Mouse (Mus musculus): Measurements from ENCODE around the gene Use1. TPM values are rescaled to one million over a fixed set of nuclear protein-coding genes. Genes with fewer than 3 reads are reported as not detected.

Gene Use1
- total RNA-seq, 1 experiment from 2014 or later, result 199 TPM

- no peak for DNase-seq
These were observed 35.9 kb downstream of the Use1 start for GRCm38 (mm10) chr8:71402446-71402964.

- DNase-seq, result no peak
These were observed 36.6 kb downstream of the Use1 start for GRCm38 (mm10) chr8:71403107-71403885.

GRCm38 (mm10) chr8:71404011-71404410 lies 37.4 kb downstream of the Use1 start:
- DNase-seq, result no peak

- DNase-seq, result no peak
These were observed 38.3 kb downstream of the Use1 start for GRCm38 (mm10) chr8:71404951-71405351.

- DNase-seq, result peak; percentile 97
These were observed 38.9 kb downstream of the Use1 start, which contains the start of gene Ankle1 for GRCm38 (mm10) chr8:71405401-71406098. TSS of gene Ankle1 (plus strand) at chr8:71406010.

DNA sequence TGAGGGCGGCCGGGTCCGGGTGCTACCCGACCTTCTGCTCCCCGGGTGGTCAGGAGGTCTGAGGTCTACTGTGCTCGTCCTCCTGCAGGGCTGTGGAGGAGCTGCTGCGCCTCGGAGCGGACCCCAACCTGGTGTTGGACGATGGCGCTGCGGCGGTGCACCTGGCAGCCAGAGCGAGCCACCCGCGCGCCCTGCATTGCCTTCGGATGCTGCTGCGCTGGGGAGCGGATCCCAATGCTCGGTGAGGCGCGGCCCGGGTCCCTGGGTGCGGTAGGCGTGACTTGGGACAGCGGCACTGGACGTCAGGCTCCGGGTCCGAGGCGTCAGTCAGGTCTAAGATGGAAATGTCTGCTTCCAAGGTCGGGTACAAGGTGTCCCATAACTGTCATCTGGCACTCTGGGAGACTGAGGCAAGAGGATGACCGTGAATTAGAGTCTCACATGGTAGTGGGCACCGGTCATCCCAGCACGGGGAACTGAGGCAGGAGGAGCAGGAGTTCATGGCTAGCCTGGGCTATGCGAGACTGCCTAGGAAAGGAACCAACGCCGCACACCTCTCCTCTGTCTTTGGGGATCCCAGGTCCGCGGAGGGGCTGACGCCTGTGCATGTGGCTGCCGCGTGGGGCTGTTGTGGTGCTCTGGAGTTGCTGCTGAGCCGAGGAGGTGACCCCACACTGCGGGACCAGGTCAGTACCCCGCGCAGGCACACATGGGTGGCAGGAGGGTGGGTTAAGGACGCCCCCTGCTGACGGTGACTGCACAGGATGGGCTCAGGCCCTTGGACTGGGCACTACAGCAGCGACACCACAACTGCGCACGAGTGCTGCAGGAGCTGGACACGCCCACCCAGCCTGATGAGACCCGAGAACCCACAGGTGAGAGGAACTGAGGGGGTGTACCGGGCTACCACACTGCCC lies 39.7 kb downstream of the Use1 start:
- peak; percentile 69 for DNase-seq

- no peak for DNase-seq
These were observed 40.8 kb downstream of the Use1 start for GRCm38 (mm10) chr8:71407441-71407840.

GRCm38 (mm10) chr8:71408231-71408630 lies 41.6 kb downstream of the Use1 start:
- no peak for DNase-seq

DNA sequence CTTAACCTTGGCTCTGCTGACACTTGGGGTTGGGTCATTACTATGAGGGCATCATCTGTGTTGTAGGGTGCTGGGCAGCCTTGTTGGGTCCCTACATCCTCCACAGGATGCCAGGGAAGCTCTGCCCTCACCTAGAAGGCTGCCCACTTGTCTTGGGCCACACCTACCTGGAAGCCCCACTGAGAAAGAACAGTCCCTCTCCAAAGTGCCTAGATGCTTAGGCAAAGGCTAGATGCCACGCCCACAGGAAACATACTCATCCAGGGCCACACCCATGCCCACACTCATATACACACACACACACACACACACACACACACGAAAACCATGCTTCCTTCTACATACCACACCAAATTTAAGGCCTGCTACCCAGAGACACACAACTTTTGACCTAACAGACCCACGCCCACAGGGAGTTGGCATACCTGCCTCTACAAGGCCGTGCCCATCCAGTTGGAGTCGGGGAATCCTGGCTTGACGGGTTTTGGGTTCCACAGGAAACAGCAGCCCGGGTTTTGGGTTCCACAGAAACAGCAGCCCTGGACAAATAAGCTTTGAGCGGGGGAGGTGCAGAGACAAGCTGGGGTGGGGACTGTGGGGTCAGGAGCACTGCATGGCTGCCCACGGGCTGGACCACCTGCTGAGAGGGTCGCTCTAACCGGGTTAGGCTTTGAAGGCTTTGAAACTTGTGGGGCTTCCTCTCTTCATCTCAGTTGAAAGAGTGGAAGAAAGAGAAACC lies 45.1 kb downstream of the Use1 start:
- no peak for DNase-seq

Other genes with a start within 250 kb of the Use1 start
- 40.7 and 42.0 TPM in 2 replicates for gene Myo9b, start 94.1 kb upstream of the Use1 start, total RNA-seq (2021)
- gene Haus8, start 93.9 kb upstream of the Use1 start, total RNA-seq (2021), result 19.6 and 21.5 TPM in 2 replicates
- 18.7 and 20.7 TPM in 2 replicates for gene Ocel1, start 4.5 kb downstream of the Use1 start, total RNA-seq (2021)
- gene Nr2f6, start 15.1 kb downstream of the Use1 start, total RNA-seq (2021), result 64.5 and 75.8 TPM in 2 replicates
- gene Ushbp1, start 29.0 kb downstream of the Use1 start, total RNA-seq (2021), result 20.6 and 25.8 TPM in 2 replicates
- gene Babam1, start 30.0 kb downstream of the Use1 start, total RNA-seq (2021), result 105 and 116 TPM in 2 replicates
- 3.2 and 4.1 TPM in 2 replicates for gene Ankle1, start 39.2 kb downstream of the Use1 start, total RNA-seq (2021)
- 63.0 and 82.8 TPM in 2 replicates for gene Abhd8, start 96.8 kb downstream of the Use1 start, total RNA-seq (2021)
- gene Mrpl34, start 98.1 kb downstream of the Use1 start, total RNA-seq (2021), result 109 and 113 TPM in 2 replicates
- gene Dda1, start 102.4 kb downstream of the Use1 start, total RNA-seq (2021), result 62.5 and 64.7 TPM in 2 replicates
- gene Ano8, start 119.1 kb downstream of the Use1 start, total RNA-seq (2021), result 17.3 and 23.3 TPM in 2 replicates
- gene Gtpbp3, start 121.3 kb downstream of the Use1 start, total RNA-seq (2021), result 26.5 and 28.7 TPM in 2 replicates
- 167 and 192 TPM in 2 replicates for gene Plvap, start 144.9 kb downstream of the Use1 start, total RNA-seq (2021)
- gene Ccdc194, start 158.9 kb downstream of the Use1 start, total RNA-seq (2021), result not detected in 2 replicates
- gene Bst2, start 170.6 kb downstream of the Use1 start, total RNA-seq (2021), result 66.0 and 70.2 TPM in 2 replicates
- gene Mvb12a, start 176.1 kb downstream of the Use1 start, total RNA-seq (2021), result 62.3 and 73.7 TPM in 2 replicates
- 5.0 and 8.9 TPM in 2 replicates for gene Tmem221, start 192.0 kb downstream of the Use1 start, total RNA-seq (2021)
- gene Nxnl1, start 199.8 kb downstream of the Use1 start, total RNA-seq (2021), result 1.1 TPM in 2 replicates
- 156 and 167 TPM in 2 replicates for gene Slc27a1, start 202.0 kb downstream of the Use1 start, total RNA-seq (2021)
- 145 and 153 TPM in 2 replicates for gene Pgls, start 225.3 kb downstream of the Use1 start, total RNA-seq (2021)
- gene Fam129c, start 230.8 kb downstream of the Use1 start, total RNA-seq (2021), result 4.0 TPM in 2 replicates
- gene Colgalt1, start 244.2 kb downstream of the Use1 start, total RNA-seq (2021), result 64.6 and 66.2 TPM in 2 replicates

All from adrenal gland, postnatal 25 days (tissue).